10 mouse cellular contexts compared by ENCODE assay signal in genomic region chr9:106345630-106346029, GRCm38 (mm10). TPM values are rescaled to one million over a fixed set of nuclear protein-coding genes. Genes with fewer than 3 reads are reported as not detected.
DNase-seq lines count a peak whose midpoint lies in the region; ATAC-seq and TF ChIP-seq lines count a peak whose summit lies in the region.
"Had no signal": no experiment of that assay in that cellular context is flagged by ENCODE, and none has a peak within 500 bp of the region (broad histone marks: within the 10 kb centered on the region; RNA-seq: fewer than 3 reads in every experiment).

No protein-coding gene starts in this region.

- no peak overlapping the region for H3K4me3 ChIP-seq in forebrain, embryonic 10.5 days
- no peak overlapping the region for H3K4me3 ChIP-seq in forebrain, embryonic 14.5 days (ENCODE audit: low read depth, low read length)
- no peak overlapping the region for H3K4me3 ChIP-seq in hindbrain, embryonic 12.5 days
- no peak overlapping the region for H3K4me3 ChIP-seq in hindbrain, embryonic 16.5 days (ENCODE audit: low read length)
- H3K4me3 ChIP-seq in embryonic facial prominence, embryonic 15.5 days (replicated peaks), result no peak overlapping the region
- no peak overlapping the region for H3K4me3 ChIP-seq in midbrain, postnatal 0 days (ENCODE audit: low read depth, low read length)
- H3K4me3 ChIP-seq: erythroblast, embryonic 14.5 days had no signal

- no peak for DNase-seq in forebrain, embryonic 10.5 days (ENCODE audit: extremely low spot score, low spot score)
- no peak for DNase-seq in forebrain, embryonic 14.5 days (ENCODE audit: low spot score)
- DNase-seq in midbrain, postnatal 0 days (ENCODE audit: low spot score), result no peak
- no peak for DNase-seq in retina, embryonic 14.5 days (ENCODE audit: low spot score)
- no peak for DNase-seq in B cell, adult 2 months
- DNase-seq: liver had no signal

- no peaks in the 10 kb centered on the region for H3K36me3 ChIP-seq in forebrain, embryonic 10.5 days (replicated peaks)
- H3K36me3 ChIP-seq in forebrain, embryonic 14.5 days (ENCODE audit: control insufficient read depth, insufficient read depth, low read length), result no peaks in the 10 kb centered on the region
- H3K36me3 ChIP-seq in hindbrain, embryonic 12.5 days, result no peaks in the 10 kb centered on the region
- H3K36me3 ChIP-seq in hindbrain, embryonic 16.5 days (ENCODE audit: control insufficient read depth, insufficient read depth, low read length), result no peaks in the 10 kb centered on the region
- no peaks in the 10 kb centered on the region for H3K36me3 ChIP-seq in embryonic facial prominence, embryonic 15.5 days
- no peaks in the 10 kb centered on the region for H3K36me3 ChIP-seq in midbrain, postnatal 0 days (ENCODE audit: insufficient read depth, low read length)

- H3K4me1 ChIP-seq in forebrain, embryonic 10.5 days, result peaks cover 65% of the 10 kb centered on the region
- H3K4me1 ChIP-seq in forebrain, embryonic 14.5 days (ENCODE audit: control insufficient read depth, insufficient read depth, low read length), result no peaks in the 10 kb centered on the region
- H3K4me1 ChIP-seq in hindbrain, embryonic 12.5 days, result peaks cover 26% of the 10 kb centered on the region
- peaks cover 5% of the 10 kb centered on the region; the same call in 1 of the 2 replicates for H3K4me1 ChIP-seq in hindbrain, embryonic 16.5 days (ENCODE audit: control insufficient read depth, insufficient read depth, low read depth, low read length)
- H3K4me1 ChIP-seq in embryonic facial prominence, embryonic 15.5 days, result peaks cover 72% of the 10 kb centered on the region
- H3K4me1 ChIP-seq in midbrain, postnatal 0 days (ENCODE audit: insufficient read depth, low read length), result no peaks in the 10 kb centered on the region

- no peak for ATAC-seq in forebrain, embryonic 14.5 days
- ATAC-seq in hindbrain, embryonic 12.5 days (ENCODE audit: low FRiP score), result no peak
- ATAC-seq in hindbrain, embryonic 16.5 days, result no peak
- ATAC-seq in embryonic facial prominence, embryonic 15.5 days (ENCODE audit: insufficient number of reproducible peaks, low FRiP score, low TSS enrichment, low read depth), result no peak
- ATAC-seq in midbrain, postnatal 0 days (ENCODE audit: low FRiP score), result no peak

- no peak overlapping the region for H3K4me2 ChIP-seq in forebrain, embryonic 14.5 days (ENCODE audit: low read length)
- H3K4me2 ChIP-seq in hindbrain, embryonic 12.5 days (replicated peaks), result no peak overlapping the region
- H3K4me2 ChIP-seq in hindbrain, embryonic 16.5 days (ENCODE audit: low read length), result no peak overlapping the region
- H3K4me2 ChIP-seq in embryonic facial prominence, embryonic 15.5 days (replicated peaks), result peak overlapping the region; percentile 15; the same call in 1 of the 2 replicates
- no peak overlapping the region for H3K4me2 ChIP-seq in midbrain, postnatal 0 days (ENCODE audit: low read depth, low read length, poor library complexity, severe bottlenecking)

- H3K9ac ChIP-seq in forebrain, embryonic 14.5 days (ENCODE audit: low read length), result no peak overlapping the region
- H3K9ac ChIP-seq in hindbrain, embryonic 12.5 days, result no peak overlapping the region
- H3K9ac ChIP-seq in hindbrain, embryonic 16.5 days (ENCODE audit: low read depth, low read length), result no peak overlapping the region
- no peak overlapping the region for H3K9ac ChIP-seq in embryonic facial prominence, embryonic 15.5 days
- no peak overlapping the region for H3K9ac ChIP-seq in midbrain, postnatal 0 days (replicated peaks; ENCODE audit: low read length, poor library complexity, severe bottlenecking)

- H3K27me3 ChIP-seq in forebrain, embryonic 10.5 days (ENCODE audit: poor library complexity, severe bottlenecking), result no peaks in the 10 kb centered on the region
- no peaks in the 10 kb centered on the region for H3K27me3 ChIP-seq in forebrain, embryonic 14.5 days (replicated peaks; ENCODE audit: control insufficient read depth, insufficient read depth, low read length)
- H3K27me3 ChIP-seq in hindbrain, embryonic 12.5 days, result no peaks in the 10 kb centered on the region
- H3K27me3 ChIP-seq in hindbrain, embryonic 16.5 days (replicated peaks; ENCODE audit: control insufficient read depth, insufficient read depth, low read length), result no peaks in the 10 kb centered on the region
- no peaks in the 10 kb centered on the region for H3K27me3 ChIP-seq in embryonic facial prominence, embryonic 15.5 days
- no peaks in the 10 kb centered on the region for H3K27me3 ChIP-seq in midbrain, postnatal 0 days (ENCODE audit: insufficient read depth, low read length)

- no peak for TF ChIP-seq CTCF in midbrain, postnatal 0 days (IDR thresholded peaks at IDR 0.05)

- no peaks in the 10 kb centered on the region for H3K9me3 ChIP-seq in forebrain, embryonic 10.5 days
- H3K9me3 ChIP-seq in forebrain, embryonic 14.5 days (replicated peaks; ENCODE audit: control insufficient read depth, low read length), result no peaks in the 10 kb centered on the region
- H3K9me3 ChIP-seq in hindbrain, embryonic 12.5 days (replicated peaks), result no peaks in the 10 kb centered on the region
- H3K9me3 ChIP-seq in hindbrain, embryonic 16.5 days (ENCODE audit: control insufficient read depth, low read length), result no peaks in the 10 kb centered on the region
- H3K9me3 ChIP-seq in embryonic facial prominence, embryonic 15.5 days (replicated peaks), result no peaks in the 10 kb centered on the region
- no peaks in the 10 kb centered on the region for H3K9me3 ChIP-seq in midbrain, postnatal 0 days (ENCODE audit: low read length)

- 36% methylated on average over 6 of the region's 6 CpGs for WGBS in forebrain, embryonic 10.5 days
- 44% methylated on average over 6 of the region's 6 CpGs for WGBS in forebrain, embryonic 14.5 days
- 57% methylated on average over 6 of the region's 6 CpGs for WGBS in hindbrain, embryonic 12.5 days
- 59% methylated on average over 6 of the region's 6 CpGs for WGBS in hindbrain, embryonic 16.5 days
- 34% methylated on average over 6 of the region's 6 CpGs for WGBS in embryonic facial prominence, embryonic 15.5 days
- WGBS in midbrain, postnatal 0 days, result 31% methylated on average over 6 of the region's 6 CpGs

- peak overlapping the region; percentile 80 for H3K27ac ChIP-seq in forebrain, embryonic 10.5 days
- no peak overlapping the region for H3K27ac ChIP-seq in forebrain, embryonic 14.5 days (ENCODE audit: low read depth, low read length)
- H3K27ac ChIP-seq in hindbrain, embryonic 12.5 days, result 0 out of 2 replicates have a peak overlapping the region, but pooled peaks have one; percentile 7
- no peak overlapping the region for H3K27ac ChIP-seq in hindbrain, embryonic 16.5 days (ENCODE audit: low read depth, low read length)
- peak overlapping the region; percentile 89 for H3K27ac ChIP-seq in embryonic facial prominence, embryonic 15.5 days (replicated peaks)
- H3K27ac ChIP-seq in midbrain, postnatal 0 days (ENCODE audit: low read depth, low read length), result 0 out of 2 replicates have a peak overlapping the region, but pooled peaks have one; percentile 43

RNA-seq across cellular contexts. Expression of gene Dusp7, which starts 22.8 kb away (rescaled TPM):
- 17.6 and 18.9 TPM in 2 replicates for polyA plus RNA-seq in forebrain, embryonic 10.5 days (2016; fragmentation: Nextera tagmentation; extraction: Ambion mirVana)
- polyA plus RNA-seq in forebrain, embryonic 14.5 days (2014; fragmentation: Nextera tagmentation; extraction: Ambion mirVana), result 10.2 and 11.3 TPM in 2 replicates
- 25.5 and 26.9 TPM in 2 replicates for polyA plus RNA-seq in hindbrain, embryonic 12.5 days (2016; fragmentation: Nextera tagmentation; extraction: Ambion mirVana)
- 12.5 and 13.1 TPM in 2 replicates for polyA plus RNA-seq in hindbrain, embryonic 16.5 days (2015; fragmentation: Nextera tagmentation; extraction: Ambion mirVana)
- 42.3 and 44.2 TPM in 2 replicates for polyA plus RNA-seq in embryonic facial prominence, embryonic 15.5 days (2015; fragmentation: Nextera tagmentation; extraction: Ambion mirVana)
- 62.9 and 79.2 TPM in 2 replicates for total RNA-seq in midbrain, postnatal 0 days (2014; rRNA removed)
- 18.4 and 19.4 TPM in 2 replicates for polyA plus RNA-seq in midbrain, postnatal 0 days (2015; fragmentation: Nextera tagmentation; extraction: Ambion mirVana)

Comparison
In these comparisons a context has a peak if more than half of its experiments do, and no peak if none do; other contexts are left out.
1. H3K27ac ChIP-seq: peak in forebrain, embryonic 10.5 days (single experiment), hindbrain, embryonic 12.5 days (single experiment), embryonic facial prominence, embryonic 15.5 days (single experiment) and midbrain, postnatal 0 days (single experiment); none in forebrain, embryonic 14.5 days (single experiment) and hindbrain, embryonic 16.5 days (single experiment).